Mouse (Mus musculus): ENCODE results near the gene Zfp626. TPM values are rescaled to one million over a fixed set of nuclear protein-coding genes. Genes with fewer than 3 reads are reported as not detected.
"Not testable (repeated sequence)": the region's sequence is repeated elsewhere in the genome, so short reads cannot be mapped to it uniquely, and the experiment has no call there.

Gene Zfp626
- total RNA-seq, 2 experiments from 2014 or later, result 4.8 to 6.7 TPM

GRCm38 (mm10) chr7:27859301-27860251, 52.6 kb downstream of the Zfp626 start:
- DNase-seq, result peak; percentile 37 to 45
- intact Hi-C loops (cut with DNase I), result loop anchor here (5.0 kb wide), 1 partner anchor 68 kb away; the partner anchor contains the start of gene Zfp974

- DNase-seq, result peak; percentile 87
- intact Hi-C loops (cut with DNase I), result no loop called here
Measured at GRCm38 (mm10) chr7:27860396-27861235, 53.6 kb downstream of the Zfp626 start.

DNA sequence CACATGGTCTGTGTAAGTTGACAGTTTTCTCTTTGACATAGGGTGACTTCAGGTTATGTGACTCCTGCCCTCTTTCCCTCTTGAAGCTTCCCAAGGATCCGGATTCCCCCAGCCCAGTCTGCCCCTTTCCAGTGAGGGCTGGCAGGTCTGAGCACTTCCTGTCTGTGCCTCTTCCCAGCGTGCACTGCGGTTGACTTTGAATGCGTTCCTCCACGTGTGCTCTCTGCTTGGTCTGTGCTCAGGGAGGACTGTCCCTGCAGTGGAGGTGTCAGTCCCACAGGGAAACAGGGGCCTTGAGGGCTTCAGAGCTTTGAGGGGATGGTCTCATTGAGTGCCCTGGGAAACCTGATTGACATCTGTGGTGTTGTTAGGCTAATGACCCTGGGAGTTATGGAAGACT, 55.6 kb downstream of the Zfp626 start:
- intact Hi-C loops (cut with DNase I); DNase-seq: not testable (repeated sequence)

Other genes starting within 250 kb of the Zfp626 start
- gene Akt2, start 215.6 kb upstream of the Zfp626 start, total RNA-seq (2021), result 100 to 1,000 TPM; 171 to 174 TPM
- not detected for gene Ttc9b, start 153.3 kb upstream of the Zfp626 start, total RNA-seq (2021)
- 10 to 100 TPM; 18.1 to 18.9 TPM for gene Map3k10, start 132.6 kb upstream of the Zfp626 start, total RNA-seq (2021)
- gene Zfp607b, start 117.9 kb upstream of the Zfp626 start, total RNA-seq (2021), result under 1 TPM; 0.62 to 0.69 TPM
- 10 to 100 TPM in 1 of 2 experiments, 1 to 10 TPM in 1; 7.4 to 11.2 TPM for gene Zfp60, start 75.8 kb upstream of the Zfp626 start, total RNA-seq (2021)
- 1 to 10 TPM; 2.6 to 3.6 TPM for gene Zfp59, start 31.4 kb downstream of the Zfp626 start, total RNA-seq (2021)
- 1 to 10 TPM; 3.4 to 5.1 TPM for gene Zfp607a, start 50.3 kb downstream of the Zfp626 start, total RNA-seq (2021)
- 1 to 10 TPM; 6.2 to 8.5 TPM for gene Zfp974, start 122.3 kb downstream of the Zfp626 start, total RNA-seq (2021)
- 10 to 100 TPM in 1 of 2 experiments, 1 to 10 TPM in 1; 7.5 to 10.8 TPM for gene Zfp780b, start 172.0 kb downstream of the Zfp626 start, total RNA-seq (2021)
- gene Zfp850, start 206.9 kb downstream of the Zfp626 start, total RNA-seq (2021), result 1 to 10 TPM in 1 of 2 experiments, under 1 TPM in 1; 0.96 to 1.6 TPM
- gene Psmc4, start 242.9 kb downstream of the Zfp626 start, total RNA-seq (2021), result 100 to 1,000 TPM; 120 to 121 TPM

All from heart, postnatal 10 days (tissue).